Mouse (Mus musculus) embryonic fibroblast, embryonic 13.5 days (primary cell): ENCODE data around the gene Pkd1l3.

Experiments used
- CTCF ChIP-seq: IDR thresholded peaks from 2 replicates; pipeline ENCODE4 v1.5.1; 2011; ENCODE audit warnings: mild to moderate bottlenecking, control low read depth, low read length, moderate library complexity, borderline replicate concordance; ENCODE audit not compliant: insufficient read depth
- POLR2A ChIP-seq: IDR thresholded peaks from 2 replicates; pipeline ENCODE4 v1.6.1; 2011; ENCODE audit warnings: low read depth, mild to moderate bottlenecking, control low read depth, low read length, moderate library complexity

DNA sequence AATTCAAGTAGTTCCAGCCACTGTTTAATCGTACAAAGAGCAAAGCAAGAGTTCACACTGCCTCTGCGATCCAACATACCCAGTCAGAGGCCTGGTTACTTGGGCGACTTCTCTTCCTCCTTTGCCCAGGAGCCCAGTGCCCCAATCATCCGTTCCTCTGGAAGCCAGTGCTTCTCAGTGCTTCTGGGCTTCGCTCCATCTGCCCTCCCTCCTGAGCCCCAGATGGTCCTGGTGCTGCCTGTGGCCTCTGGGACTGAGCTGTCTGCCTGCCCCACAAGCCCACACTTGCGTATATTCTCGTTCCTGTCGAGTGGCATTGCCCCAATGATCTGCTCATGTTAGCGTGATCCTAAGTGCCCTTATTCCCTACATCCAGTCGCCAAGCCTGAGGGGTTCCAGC, 36.5 kb downstream of the Pkd1l3 start:
- TF ChIP-seq CTCF (no peak), POLR2A (no peak)
